Mouse (Mus musculus): ENCODE measurements at regions not wholly inside any gene's neighbourhood (a gene's known extent, or its start where the extent isn't known, plus 50 kb on each side); places are given as distances from the start of the nearest gene placed in this dataset.
"Not testable (repeated sequence)": the region's sequence is repeated elsewhere in the genome, so short reads cannot be mapped to it uniquely, and the experiment has no call there.

- WGBS = 52% methylated on average over 3 of the region's 3 CpGs
- DNase-seq = not testable (repeated sequence)
These were observed 345.9 kb downstream of the Nrcam start for GRCm38 (mm10) chr12:44674541-44674940.

GRCm38 (mm10) chr12:44675003-44675402 lies 346.3 kb downstream of the Nrcam start:
- no peak overlapping the region for H3K4me3 ChIP-seq (replicated peaks; ENCODE audit: insufficient read depth, low read depth, low read length)
- H3K4me1 ChIP-seq (ENCODE audit: control insufficient read depth, insufficient read depth, low read length) = no peaks in the 10 kb centered on the region
- no peak for TF ChIP-seq POLR2A (IDR thresholded peaks at IDR 0.05; ENCODE audit: borderline replicate concordance, insufficient read depth, low read length)
- TF ChIP-seq CTCF (IDR thresholded peaks at IDR 0.05; ENCODE audit: borderline replicate concordance, insufficient read depth, low read depth, low read length) = no peak
- H3K27me3 ChIP-seq (ENCODE audit: control insufficient read depth, insufficient read depth, low read length) = no peaks in the 10 kb centered on the region
- peak in 1 of 2 experiments; percentile 9 for DNase-seq
- no peak overlapping the region for H3K27ac ChIP-seq (ENCODE audit: insufficient read depth, low read length)

More at GRCm38 (mm10) chr12:44674541-44674940, 345.9 kb downstream of the Nrcam start:
- H3K4me3 ChIP-seq (replicated peaks; ENCODE audit: insufficient read depth, low read depth, low read length); H3K4me1 ChIP-seq (ENCODE audit: control insufficient read depth, insufficient read depth, low read length); H3K27me3 ChIP-seq (ENCODE audit: control insufficient read depth, insufficient read depth, low read length); H3K27ac ChIP-seq (ENCODE audit: insufficient read depth, low read length): not testable (repeated sequence)

All from cerebellum, adult 2 months (tissue).